Mouse (Mus musculus): ENCODE measurements around the gene Vmn2r-ps159.
"Not testable (repeated sequence)": the region's sequence is repeated elsewhere in the genome, so short reads cannot be mapped to it uniquely, and the experiment has no call there.

The Vmn2r-ps159 gene

GRCm38 (mm10) chr4:156330803-156331202 lies at the start of gene Vmn2r-ps159:
Vmn2r-ps159 (plus strand) TSS chr4:156331103.
- not testable (repeated sequence) for DNase-seq

- DNase-seq, result not testable (repeated sequence)
Observed at GRCm38 (mm10) chr4:156341601-156342504, 10.9 kb downstream of the Vmn2r-ps159 start.

GRCm38 (mm10) chr4:156342569-156343325 lies 11.8 kb downstream of the Vmn2r-ps159 start:
- DNase-seq, result no peak

- DNase-seq, result no peak
Observed at GRCm38 (mm10) chr4:156343332-156343731, 12.4 kb downstream of the Vmn2r-ps159 start.

- not testable (repeated sequence) for DNase-seq
Observed at GRCm38 (mm10) chr4:156356756-156357437, 26.0 kb downstream of the Vmn2r-ps159 start.
